Comparison of ENCODE assay signal across 27 mouse cellular contexts in the genomic region with DNA sequence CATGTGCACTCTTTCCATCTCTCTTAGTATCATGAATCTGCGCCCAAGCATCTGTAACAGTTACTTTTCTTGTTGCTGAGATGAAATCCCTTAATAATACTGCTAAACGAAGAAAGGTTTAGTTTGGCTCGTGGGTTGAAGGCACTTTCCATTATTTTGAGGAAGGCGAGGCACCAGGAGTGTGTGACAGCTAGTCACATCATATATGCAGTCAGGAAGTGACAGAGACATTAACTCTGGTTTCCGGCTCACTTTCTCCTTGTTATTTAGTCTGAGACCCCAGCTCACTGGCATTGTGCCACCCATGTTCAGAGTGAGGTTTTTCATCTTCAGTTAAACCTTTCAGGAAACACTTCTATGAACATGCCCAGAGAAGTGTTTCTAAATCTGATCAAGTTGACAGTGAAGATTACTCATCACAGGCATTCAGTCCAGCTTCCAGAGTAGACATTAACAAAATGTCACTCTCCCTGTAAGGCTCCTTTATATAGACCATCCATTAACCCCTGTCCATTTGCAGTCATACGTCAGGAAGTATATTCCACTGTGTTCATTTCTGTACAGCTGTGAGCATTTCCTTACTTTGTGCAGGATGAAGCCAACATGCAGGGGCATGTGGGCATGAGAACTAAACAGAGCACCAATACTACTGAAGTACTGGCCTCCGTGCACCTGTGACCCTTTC.
DNase-seq lines count a peak whose midpoint lies in the region; ATAC-seq and TF ChIP-seq lines count a peak whose summit lies in the region.
"Had no signal": no experiment of that assay in that cellular context is flagged by ENCODE, and none has a peak within 500 bp of the region (broad histone marks: within the 10 kb centered on the region; RNA-seq: fewer than 3 reads in every experiment).

No protein-coding gene starts in this region.

- H3K36me3 ChIP-seq in hindbrain, postnatal 0 days (ENCODE audit: insufficient read depth, low read length), result no peaks in the 10 kb centered on the region
- H3K36me3 ChIP-seq in hindbrain, embryonic 12.5 days, result no peaks in the 10 kb centered on the region
- no peaks in the 10 kb centered on the region for H3K36me3 ChIP-seq in lung, embryonic 16.5 days (ENCODE audit: control insufficient read depth, insufficient read depth, low read length)
- H3K36me3 ChIP-seq: embryonic facial prominence, embryonic 10.5 days; embryonic facial prominence, embryonic 13.5 days; forebrain, embryonic 12.5 days; forebrain, embryonic 15.5 days; heart, embryonic 15.5 days; hindbrain, embryonic 10.5 days had no signal

- no peaks in the 10 kb centered on the region for H3K9me3 ChIP-seq in hindbrain, postnatal 0 days (ENCODE audit: low read length)
- H3K9me3 ChIP-seq in hindbrain, embryonic 12.5 days (replicated peaks), result no peaks in the 10 kb centered on the region
- H3K9me3 ChIP-seq in lung, embryonic 16.5 days (ENCODE audit: control insufficient read depth, low read length), result no peaks in the 10 kb centered on the region
- H3K9me3 ChIP-seq: embryonic facial prominence, embryonic 10.5 days; embryonic facial prominence, embryonic 13.5 days; forebrain, embryonic 12.5 days; forebrain, embryonic 15.5 days; heart, embryonic 15.5 days; hindbrain, embryonic 10.5 days had no signal

- 81% methylated on average over 7 of the region's 7 CpGs for WGBS in hindbrain, postnatal 0 days
- WGBS in hindbrain, embryonic 12.5 days, result 86% methylated on average over 7 of the region's 7 CpGs
- WGBS in lung, embryonic 16.5 days, result 47% methylated on average over 7 of the region's 7 CpGs

- no peak for DNase-seq in frontal cortex, postnatal 14 days (ENCODE audit: low spot score in 2 of 2)
- DNase-seq in hindbrain, postnatal 0 days (ENCODE audit: low spot score), result peak; percentile 29
- DNase-seq in lung, adult 18-20 months, result no peak
- DNase-seq: adrenal gland, adult 8-10 months; adrenal gland, postnatal 25 days; cerebellum, adult 11-12 months; cerebellum, adult 8-10 months; cerebellum, postnatal 10 days; cerebellum, postnatal 36 days; embryo, embryonic 11 days; gastrocnemius, adult 2 months; gastrocnemius, postnatal 14 days; heart, adult 18-20 months; heart, postnatal 10 days; heart, postnatal 36 days had no signal

- H3K4me3 ChIP-seq in hindbrain, postnatal 0 days (ENCODE audit: low read length), result no peak overlapping the region
- no peak overlapping the region for H3K4me3 ChIP-seq in hindbrain, embryonic 12.5 days
- no peak overlapping the region for H3K4me3 ChIP-seq in lung, embryonic 16.5 days (ENCODE audit: low read length)
- H3K4me3 ChIP-seq: embryonic facial prominence, embryonic 10.5 days; embryonic facial prominence, embryonic 13.5 days; erythroblast, embryonic 14.5 days; forebrain, embryonic 12.5 days; forebrain, embryonic 15.5 days; gastrocnemius, adult 2 months; heart, embryonic 15.5 days; hindbrain, embryonic 10.5 days had no signal

- H3K27ac ChIP-seq in hindbrain, postnatal 0 days, result no peak overlapping the region
- no peak overlapping the region for H3K27ac ChIP-seq in hindbrain, embryonic 12.5 days
- H3K27ac ChIP-seq in lung, embryonic 16.5 days (ENCODE audit: low read length), result no peak overlapping the region
- H3K27ac ChIP-seq: embryonic facial prominence, embryonic 10.5 days; embryonic facial prominence, embryonic 13.5 days; forebrain, embryonic 12.5 days; forebrain, embryonic 15.5 days; gastrocnemius, adult 2 months; heart, embryonic 15.5 days; hindbrain, embryonic 10.5 days; hindbrain, embryonic 14.5 days had no signal

- H3K4me1 ChIP-seq in hindbrain, postnatal 0 days (ENCODE audit: insufficient read depth, low read length), result no peaks in the 10 kb centered on the region
- H3K4me1 ChIP-seq in hindbrain, embryonic 12.5 days, result 0 out of 2 replicates have a peak, but pooled peaks cover under 1% of the 10 kb centered on the region
- H3K4me1 ChIP-seq in lung, embryonic 16.5 days (replicated peaks; ENCODE audit: control insufficient read depth, insufficient read depth, low read length), result peaks cover 9% of the 10 kb centered on the region; the same call in 1 of the 2 replicates
- H3K4me1 ChIP-seq: embryonic facial prominence, embryonic 13.5 days; forebrain, embryonic 12.5 days; forebrain, embryonic 15.5 days; hindbrain, embryonic 10.5 days had no signal

- no peak for TF ChIP-seq CTCF in hindbrain, postnatal 0 days (IDR thresholded peaks at IDR 0.05; ENCODE audit: low read depth)

- peak; percentile 27; the same call in 1 of the 2 replicates for ATAC-seq in frontal cortex, adult (ENCODE audit: low TSS enrichment)
- ATAC-seq in hindbrain, postnatal 0 days, result no peak
- ATAC-seq in hindbrain, embryonic 12.5 days (ENCODE audit: low FRiP score), result no peak
- ATAC-seq in lung, embryonic 16.5 days (ENCODE audit: low read depth), result peak; percentile 44; the same call in 1 of the 2 replicates
- ATAC-seq: activated CD4-positive, CD25-positive, alpha-beta regulatory T cell, adult 4 months; forebrain, embryonic 15.5 days had no signal

- no peaks in the 10 kb centered on the region for H3K27me3 ChIP-seq in hindbrain, postnatal 0 days (ENCODE audit: insufficient read depth, low read length)
- H3K27me3 ChIP-seq in hindbrain, embryonic 12.5 days, result no peaks in the 10 kb centered on the region
- no peaks in the 10 kb centered on the region for H3K27me3 ChIP-seq in lung, embryonic 16.5 days (ENCODE audit: control insufficient read depth, insufficient read depth, low read depth, low read length)
- H3K27me3 ChIP-seq: embryonic facial prominence, embryonic 13.5 days; forebrain, embryonic 12.5 days; forebrain, embryonic 15.5 days; heart, embryonic 15.5 days had no signal

- no peak overlapping the region for H3K9ac ChIP-seq in hindbrain, postnatal 0 days (replicated peaks; ENCODE audit: low read length)
- no peak overlapping the region for H3K9ac ChIP-seq in hindbrain, embryonic 12.5 days
- no peak overlapping the region for H3K9ac ChIP-seq in lung, embryonic 16.5 days (ENCODE audit: low read length)
- H3K9ac ChIP-seq: embryonic facial prominence, embryonic 13.5 days; forebrain, embryonic 12.5 days; forebrain, embryonic 15.5 days; heart, embryonic 15.5 days; hindbrain, embryonic 14.5 days had no signal

- no peak overlapping the region for H3K4me2 ChIP-seq in hindbrain, postnatal 0 days (ENCODE audit: low read depth, low read length)
- H3K4me2 ChIP-seq in hindbrain, embryonic 12.5 days (replicated peaks), result no peak overlapping the region
- H3K4me2 ChIP-seq in lung, embryonic 16.5 days (ENCODE audit: low read depth, low read length), result no peak overlapping the region
- H3K4me2 ChIP-seq: embryonic facial prominence, embryonic 13.5 days; forebrain, embryonic 12.5 days; forebrain, embryonic 15.5 days; heart, embryonic 15.5 days; hindbrain, embryonic 14.5 days had no signal

Comparison
In these comparisons a context has a peak if more than half of its experiments do, and no peak if none do; other contexts are left out.
1. ATAC-seq: peak in frontal cortex, adult (single experiment) and lung, embryonic 16.5 days (single experiment); none in hindbrain, postnatal 0 days (single experiment) and hindbrain, embryonic 12.5 days (single experiment).